Mouse (Mus musculus): ENCODE data around the gene Hmcn1.

GRCm38 (mm10) chr1:150610539-150610938 lies 382.7 kb downstream of the Hmcn1 start:
- no peak for TF ChIP-seq CTCF (conservative IDR thresholded peaks at IDR 0.05; ENCODE audit: low read length)
- no peak for TF ChIP-seq NANOG (IDR thresholded peaks at IDR 0.05; ENCODE audit: borderline replicate concordance, low read length)
- TF ChIP-seq POU5F1 (IDR thresholded peaks at IDR 0.05; ENCODE audit: borderline replicate concordance, low read length): no peak
